Mouse (Mus musculus) heart, postnatal 4 days (tissue): Measurements from ENCODE around the gene Zfp719. TPM values are rescaled to one million over a fixed set of nuclear protein-coding genes. Genes with fewer than 3 reads are reported as not detected.

ENCODE experiments used
- DNase-seq: peaks from one replicate; pipeline ENCODE4 v3.0.0; 2021
- total RNA-seq, 2 experiments: library from RNA; stranded (reverse); gene quantifications; 2 replicates each; pipeline ENCODE4 v1.2.3; 2021

Gene Zfp719
- total RNA-seq: 1 to 10 TPM; 9.4 to 10.0 TPM

DNA sequence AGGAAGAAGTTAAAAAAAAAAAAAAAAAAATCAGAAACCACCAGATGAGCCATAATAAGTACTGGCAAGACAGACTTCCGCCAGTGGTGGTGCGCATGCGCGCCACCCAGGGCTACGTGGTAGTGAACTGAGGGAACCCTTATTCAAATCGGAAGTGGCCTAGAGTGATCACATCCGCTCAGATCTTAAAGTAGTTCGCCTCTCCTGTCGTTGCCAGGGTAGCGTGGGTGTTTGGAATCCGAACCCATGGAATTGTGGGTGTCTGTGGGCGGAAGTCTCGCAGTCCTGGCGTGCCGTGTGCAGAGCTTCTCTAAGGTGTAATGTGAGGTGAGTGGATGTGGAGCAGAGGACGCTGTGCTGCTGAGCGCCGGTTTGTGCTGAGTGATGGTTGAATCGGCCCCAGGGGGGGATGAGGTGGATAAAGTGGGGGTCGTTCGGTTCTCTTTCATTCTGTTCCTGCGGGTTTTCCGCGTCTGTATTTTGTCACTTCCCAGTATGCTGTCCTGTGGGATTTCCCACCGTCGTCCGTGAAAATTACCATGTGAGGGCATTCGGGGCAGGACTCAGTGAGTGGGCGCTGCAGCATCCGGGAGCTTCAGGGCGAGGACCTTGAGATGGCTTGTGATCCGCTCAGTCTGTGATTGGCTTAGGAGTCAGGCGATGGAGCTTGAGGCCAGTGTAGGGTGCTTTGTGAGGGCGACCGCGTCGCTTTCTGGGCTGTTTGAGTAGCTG, at the start of gene Zfp719:
TSS of gene Zfp719 (plus strand) at position 171 of the 732 bp plus-strand sequence.
- peak; percentile 91 for DNase-seq

DNA sequence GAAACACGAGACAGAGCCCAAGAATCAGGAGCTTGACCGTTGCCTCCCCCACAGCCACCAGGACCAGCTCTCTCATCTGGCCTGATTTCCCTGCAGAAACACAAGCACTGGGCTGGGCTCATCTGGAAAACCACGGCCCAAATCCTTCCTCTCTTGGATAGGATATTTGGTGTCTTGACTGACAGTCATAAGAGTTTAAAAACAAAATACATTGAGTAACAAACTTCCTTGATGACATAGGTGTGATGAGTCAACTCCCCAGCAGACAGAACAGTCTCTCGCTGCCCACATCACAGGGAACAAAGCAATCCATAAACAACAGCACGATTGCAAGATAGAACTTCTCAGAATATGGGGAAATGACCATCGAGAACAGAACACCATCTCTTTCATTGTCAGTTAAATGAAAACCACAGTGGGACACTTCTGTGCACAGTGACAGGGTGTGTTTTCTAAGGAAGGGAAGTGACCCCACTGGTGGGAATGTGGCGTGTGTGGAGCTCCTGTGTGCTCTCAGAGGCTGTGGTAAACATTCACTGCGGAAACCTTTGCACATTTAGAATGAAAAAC, 49.1 kb upstream of the Zfp719 start:
- DNase-seq: no peak

DNA sequence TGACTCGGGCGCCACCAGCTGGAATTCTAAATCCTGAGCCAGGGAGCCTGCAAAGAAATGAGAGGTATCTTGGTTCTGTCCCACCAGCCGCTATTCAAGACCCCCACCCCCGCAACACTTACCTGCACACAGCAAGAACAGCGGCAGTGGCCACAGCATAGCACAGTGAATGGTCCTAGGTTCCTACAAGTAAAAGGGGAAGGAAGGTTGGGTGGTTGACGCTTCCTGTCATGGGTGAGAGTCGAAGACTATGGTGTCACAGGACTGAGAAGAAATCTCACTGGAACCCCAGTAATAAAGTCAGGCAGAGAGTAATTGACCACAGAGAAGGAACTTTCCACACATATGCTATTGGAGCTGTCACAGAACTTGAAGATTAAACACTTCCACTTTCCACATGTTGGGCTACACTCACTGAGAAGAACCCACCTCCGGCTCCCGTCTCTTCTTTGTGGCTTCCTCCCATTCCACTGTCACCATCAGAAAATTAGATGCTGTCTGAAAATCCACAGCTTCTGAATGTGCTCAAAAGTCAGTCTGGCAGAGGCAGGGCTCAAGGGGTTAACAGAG, 46.4 kb upstream of the Zfp719 start:
- no peak for DNase-seq

DNA sequence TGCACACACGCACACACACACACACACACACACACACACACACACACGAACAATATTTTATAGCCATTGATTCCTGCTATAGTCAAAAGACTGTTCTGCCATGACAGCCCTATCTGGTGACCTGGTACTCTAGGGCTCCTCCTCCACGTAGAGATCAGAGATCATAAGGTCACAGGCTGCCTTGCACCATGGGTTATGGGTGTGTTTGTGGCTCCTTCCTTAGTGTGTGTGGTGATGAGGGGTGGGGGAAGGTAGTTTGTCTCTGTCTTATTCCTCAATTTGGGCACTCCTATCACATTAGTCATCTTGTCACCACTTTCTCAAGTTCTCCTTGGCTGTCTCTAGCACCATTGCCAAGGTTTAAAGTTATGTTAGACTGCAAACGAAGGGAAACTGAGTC, 40.9 kb upstream of the Zfp719 start:
- no peak for DNase-seq

DNA sequence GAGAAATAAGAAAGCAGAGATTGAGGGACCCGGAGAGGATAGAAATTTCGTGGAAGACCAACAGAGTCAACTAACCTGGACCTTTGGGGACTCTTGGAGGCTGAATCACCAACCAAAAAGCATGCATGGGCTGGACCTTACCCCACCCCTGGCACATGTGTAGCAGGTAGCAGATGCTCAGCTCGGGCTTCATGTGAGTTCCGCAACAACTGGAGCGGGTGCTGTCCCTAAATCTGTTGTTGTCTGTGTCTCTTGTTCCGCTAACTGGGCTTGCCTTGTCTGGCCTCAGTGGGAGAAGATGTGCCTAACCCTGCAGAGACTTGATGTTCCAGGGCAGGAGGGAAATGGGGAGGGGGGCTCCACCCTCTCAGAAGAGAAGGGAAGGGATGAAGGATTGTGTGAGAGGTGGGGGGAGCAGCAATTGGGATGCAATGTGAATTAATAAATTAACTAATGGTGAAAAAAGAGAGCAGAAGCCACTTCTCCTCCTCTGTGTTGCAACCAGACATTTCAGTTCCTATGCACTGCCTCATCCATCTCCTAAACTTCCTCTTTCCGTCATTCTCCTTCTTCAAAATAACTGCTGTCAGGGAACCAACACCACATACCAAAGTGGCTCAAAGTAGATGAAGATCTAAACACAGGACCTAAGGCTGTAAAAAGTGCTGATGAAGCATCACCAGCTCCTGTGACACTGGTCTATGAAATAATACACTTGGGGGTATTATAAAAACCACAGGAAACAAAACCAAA, 35.0 kb upstream of the Zfp719 start, which contains the start of gene Cd33:
TSS of gene Cd33 (minus strand) at position 204 of the 753 bp plus-strand sequence.
- DNase-seq: no peak

DNA sequence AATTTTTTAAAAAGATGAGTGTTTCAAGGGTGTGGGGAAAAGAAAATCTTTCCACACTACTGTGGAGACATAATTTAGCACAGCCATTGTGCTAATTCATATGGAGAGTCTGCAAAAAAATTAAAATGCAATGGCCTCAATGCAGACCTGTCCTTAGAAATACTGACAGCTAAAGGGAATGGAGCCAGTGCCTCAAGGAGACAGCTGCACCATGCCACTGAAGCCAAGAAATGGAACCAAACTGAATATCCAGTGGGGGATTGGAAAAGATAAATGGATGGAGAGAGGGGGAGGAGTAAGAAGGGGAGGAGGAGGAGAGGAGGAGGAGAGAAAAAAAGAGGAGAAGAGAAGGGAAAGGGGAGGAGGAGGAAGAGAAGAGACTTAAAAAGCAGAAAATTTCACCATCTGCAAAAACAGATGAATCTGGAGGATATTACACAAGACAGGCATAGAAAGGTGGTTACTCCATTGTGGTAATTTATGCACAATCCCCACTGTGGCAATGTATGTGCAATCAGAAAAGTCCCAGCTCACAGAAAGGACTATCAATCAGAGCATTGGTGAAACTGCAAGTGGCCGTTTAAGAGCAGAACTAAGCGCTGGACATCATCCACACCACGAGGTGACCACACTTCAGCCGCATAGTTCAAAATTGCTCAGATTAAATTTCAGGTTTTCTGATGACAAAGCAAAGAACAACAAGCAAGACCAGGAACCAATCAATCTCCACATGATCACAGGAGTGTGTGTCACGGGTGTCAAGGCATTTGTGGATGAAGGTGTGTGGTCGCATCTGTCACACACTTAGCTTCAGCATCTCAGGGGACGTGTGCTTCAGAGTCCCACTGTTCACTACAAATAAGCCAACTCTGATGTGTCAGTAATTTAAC, 33.5 kb upstream of the Zfp719 start:
- DNase-seq: no peak

DNA sequence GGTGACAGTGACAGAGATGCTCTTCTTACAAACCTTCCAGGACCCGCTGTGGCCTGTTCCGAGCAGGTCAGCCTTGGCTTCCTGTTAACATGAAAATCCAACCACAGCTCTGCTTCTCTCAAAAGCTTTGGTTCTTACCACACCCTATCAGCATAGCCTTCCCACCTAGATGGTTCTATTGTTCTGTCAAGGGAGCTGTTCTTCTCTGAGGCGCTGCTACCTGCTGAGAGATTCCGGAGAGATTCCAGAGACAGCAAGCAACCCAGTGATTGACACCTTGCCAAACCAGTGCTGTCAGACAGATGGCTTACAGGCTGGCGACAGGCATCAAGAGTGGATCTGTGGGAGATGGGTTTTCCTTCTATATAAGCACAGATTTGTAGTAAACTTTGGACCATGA, 31.7 kb upstream of the Zfp719 start:
- DNase-seq: no peak

DNA sequence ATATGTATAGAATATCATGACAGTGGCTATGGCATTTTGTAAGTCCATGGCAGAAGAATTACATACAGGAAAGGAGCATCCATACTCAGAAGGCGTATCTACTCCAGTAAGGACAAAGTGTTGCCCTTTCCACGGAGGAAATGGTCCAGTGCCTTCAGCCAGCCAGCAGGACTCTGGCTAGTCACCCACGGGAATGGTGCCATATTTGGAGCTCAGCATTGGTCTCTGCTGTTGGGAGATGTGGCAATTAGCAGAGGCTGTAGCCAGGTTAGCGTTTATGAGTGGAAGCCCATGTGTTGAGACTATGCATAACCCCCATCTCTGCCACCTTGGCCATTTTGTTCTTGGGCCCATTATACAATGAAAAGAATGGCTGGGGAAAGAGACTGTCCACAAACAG, 31.2 kb upstream of the Zfp719 start:
- DNase-seq: no peak

DNA sequence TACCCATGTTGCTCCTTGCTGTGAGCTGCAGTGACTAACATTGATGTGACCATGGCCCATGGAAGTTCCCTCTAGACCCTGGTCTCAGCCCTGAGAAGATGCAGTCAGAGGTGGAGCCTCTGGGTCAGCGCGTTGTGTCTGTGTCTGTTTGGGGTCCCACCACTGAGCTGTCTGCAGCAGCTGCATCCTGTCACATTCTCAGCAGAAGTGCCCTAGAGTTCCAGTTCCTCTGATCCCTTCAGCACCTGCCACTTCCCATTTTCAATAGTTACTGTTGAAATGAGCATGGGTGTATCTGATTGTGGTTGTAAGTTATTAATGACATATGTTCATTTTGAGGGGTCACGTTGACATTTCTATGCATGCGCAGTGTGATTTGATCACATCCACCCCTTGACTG, 26.3 kb upstream of the Zfp719 start:
- DNase-seq: peak; percentile 16

DNA sequence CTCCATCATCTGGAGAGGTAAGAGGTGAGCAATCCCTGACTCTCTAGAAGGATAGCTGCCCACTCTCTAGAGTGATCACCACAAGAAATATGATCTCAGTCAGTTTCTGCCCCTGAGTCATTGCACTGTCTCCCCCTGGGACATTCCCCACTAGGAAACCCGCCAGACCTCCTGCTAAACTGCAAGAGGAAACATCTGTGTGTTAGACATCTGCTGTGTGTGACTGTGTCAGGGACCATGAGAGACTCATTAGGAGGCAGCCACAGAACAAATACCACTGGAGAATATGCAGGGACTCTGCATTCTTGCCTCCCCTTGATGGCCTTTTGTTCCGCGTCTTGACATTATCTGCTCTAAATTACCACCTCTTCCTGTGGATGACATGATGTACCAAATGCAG, 24.9 kb upstream of the Zfp719 start:
- DNase-seq: peak; percentile 81

DNA sequence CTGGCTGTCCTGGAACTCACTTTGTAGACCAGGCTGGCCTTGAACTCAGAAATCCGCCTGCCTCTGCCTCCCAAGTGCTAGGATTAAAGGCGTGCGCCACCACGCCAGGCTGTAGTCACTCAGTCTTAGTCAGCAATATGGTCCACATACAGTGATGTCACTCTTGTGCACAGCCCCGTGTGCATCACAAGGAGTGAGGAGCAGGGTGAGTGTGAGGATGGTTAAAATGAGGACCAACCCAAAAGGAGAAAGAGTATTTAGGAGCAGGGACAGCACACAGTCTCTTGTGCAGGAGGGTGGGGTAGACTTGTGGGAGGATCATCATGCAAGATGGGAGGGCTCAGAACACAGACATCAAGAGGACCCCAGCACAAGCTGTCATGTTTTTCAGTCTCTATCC, 24.1 kb upstream of the Zfp719 start:
- no peak for DNase-seq

DNA sequence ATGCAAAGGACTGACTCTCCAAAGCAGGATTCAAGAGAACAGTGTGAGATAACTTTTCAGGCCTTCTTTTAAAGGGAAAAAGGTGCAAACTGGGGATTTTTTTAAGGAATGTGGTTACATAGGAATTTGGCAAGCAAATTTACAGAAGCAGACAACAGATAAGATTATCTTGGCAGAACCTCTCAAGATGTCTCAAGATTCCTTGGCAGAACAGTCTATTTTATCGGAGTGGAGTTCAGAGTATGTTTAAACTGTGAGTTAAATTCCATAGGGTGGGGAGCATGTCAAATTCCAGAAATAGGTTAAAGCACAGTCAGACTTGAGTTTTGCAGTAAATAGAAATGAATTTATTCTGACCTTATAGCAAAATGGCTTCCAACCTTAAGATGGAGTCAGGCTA, 22.5 kb upstream of the Zfp719 start:
- DNase-seq: no peak

DNA sequence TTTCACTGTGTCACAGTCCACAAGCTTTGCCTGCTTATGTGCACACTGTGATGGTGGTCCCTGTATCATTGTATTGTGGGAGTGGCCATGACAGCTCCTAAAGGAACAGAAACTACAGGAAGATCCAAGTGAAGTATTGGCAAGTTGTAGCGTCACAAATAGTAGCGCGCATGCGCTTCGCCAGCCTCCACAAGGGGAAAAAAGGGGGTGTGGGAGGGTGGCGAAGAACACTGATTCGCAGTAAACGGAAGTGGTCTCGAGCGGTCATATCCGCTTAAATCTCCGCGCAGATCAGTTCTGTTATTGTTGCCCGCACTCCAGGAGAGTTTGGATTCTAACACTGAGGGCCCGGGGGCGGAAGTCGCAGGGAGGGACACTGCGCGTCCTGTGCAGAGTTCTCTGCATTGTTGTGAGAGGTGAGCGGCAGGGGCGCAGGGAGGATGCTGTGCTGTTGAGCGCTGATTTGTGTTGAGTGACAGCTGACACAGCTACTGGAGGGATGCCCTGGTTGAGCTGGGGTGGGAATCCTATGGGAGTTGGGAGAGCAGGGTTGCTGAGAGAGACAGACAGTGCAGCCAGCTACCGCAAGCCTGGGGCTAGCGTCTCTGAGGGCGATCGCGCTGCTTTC, 17.3 kb upstream of the Zfp719 start, which contains the start of gene Zfp658:
TSS of gene Zfp658 (plus strand) at position 251 of the 628 bp plus-strand sequence.
- peak; percentile 87 for DNase-seq

DNA sequence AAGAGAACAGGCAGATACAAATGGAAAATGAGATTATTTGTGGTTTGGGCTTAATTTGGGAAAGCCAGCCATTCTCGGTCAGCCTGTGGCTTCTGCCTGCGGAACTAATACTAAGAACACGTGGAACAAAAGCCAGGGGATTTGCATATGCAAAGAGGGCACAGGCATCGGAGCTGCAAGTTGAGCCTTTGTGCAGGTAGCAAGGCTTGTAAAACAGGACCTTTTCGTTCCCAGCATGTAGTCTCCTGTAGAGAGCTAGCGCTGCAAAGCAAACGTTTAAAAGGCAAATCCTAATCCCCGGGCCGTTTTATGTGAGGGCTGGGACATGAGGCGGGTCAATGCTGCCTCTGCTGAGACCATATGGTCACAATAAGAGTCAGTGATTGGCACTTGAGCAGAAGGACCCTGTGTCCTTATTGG, 16.7 kb upstream of the Zfp719 start:
- peak; percentile 12 for DNase-seq

DNA sequence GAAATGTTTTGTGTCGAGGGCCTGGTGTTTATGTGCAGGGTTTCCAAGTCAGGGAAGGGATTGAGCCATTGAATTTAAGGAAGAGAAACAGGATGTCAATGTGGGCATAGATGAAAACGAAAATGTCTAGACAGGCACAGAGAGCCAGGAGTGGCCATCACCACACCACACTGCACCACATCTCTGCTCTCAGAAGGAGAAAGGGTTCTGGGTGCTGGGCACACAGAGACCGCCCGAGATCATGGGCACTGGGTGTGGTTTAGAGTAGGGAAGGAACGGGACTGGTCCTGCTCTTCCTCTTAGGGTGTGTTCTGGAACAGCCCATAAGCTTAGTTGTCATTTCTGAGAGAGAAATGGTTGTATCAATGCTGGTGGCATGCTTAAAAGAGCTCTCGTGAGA, 16.1 kb upstream of the Zfp719 start:
- no peak for DNase-seq

DNA sequence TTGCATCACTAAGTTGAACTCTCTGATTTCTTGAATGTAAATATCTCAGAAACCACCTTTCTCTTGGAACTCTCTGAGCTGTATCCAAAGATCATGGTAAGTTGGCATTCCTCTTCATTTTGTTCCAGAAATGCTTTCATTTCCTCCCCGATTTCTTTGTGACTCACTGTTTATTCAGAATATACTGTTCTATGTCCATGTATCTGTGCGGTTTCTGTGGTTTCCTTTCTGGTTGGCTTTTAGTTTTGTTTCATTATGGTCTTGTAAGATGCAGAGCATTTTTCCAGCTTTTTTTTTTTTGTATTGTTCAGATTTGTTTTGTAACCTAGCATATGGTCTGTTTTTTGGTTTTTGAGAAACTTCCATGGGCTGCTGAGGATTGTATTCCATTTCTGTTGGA, 8.2 kb upstream of the Zfp719 start:
- no peak for DNase-seq

DNA sequence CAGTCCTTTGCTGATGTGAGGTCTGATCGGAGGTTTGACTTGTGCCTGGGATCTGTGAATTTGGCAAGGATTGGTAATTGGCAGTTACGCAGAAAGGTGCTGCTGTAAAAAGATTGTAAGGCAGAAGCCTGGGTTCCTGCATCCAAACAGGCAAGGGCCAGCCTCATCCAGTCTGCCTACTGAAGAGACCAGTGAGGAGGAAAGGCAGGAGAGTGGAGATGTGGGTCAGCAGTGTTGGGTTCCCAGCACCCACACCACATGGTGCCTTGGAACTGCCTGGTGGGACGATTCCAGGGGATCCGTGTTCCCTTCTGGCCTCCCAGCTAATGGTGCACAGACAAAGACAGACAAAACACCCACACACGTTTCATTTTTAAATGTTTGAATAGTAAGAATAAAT, 1.1 kb downstream of the Zfp719 start:
- DNase-seq: no peak

DNA sequence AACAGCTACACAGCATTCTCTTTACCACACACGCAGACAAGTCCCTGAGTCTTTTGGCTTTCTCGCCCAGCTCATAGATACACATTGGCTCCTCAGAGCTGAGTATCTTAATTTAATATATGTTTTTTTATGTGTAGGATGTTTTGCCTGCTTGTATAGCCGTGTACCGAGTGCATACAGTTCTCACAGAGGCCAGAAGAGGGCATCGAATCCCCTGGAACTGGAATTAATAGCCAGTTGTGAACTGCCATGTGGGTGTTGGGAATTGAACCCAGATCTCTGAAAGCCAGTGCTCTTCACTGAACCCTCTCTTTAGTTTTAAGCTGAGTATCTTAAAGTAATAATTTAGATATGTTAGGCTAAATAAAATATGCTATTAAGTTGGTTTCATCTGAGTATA, 5.4 kb downstream of the Zfp719 start:
- no peak for DNase-seq

DNA sequence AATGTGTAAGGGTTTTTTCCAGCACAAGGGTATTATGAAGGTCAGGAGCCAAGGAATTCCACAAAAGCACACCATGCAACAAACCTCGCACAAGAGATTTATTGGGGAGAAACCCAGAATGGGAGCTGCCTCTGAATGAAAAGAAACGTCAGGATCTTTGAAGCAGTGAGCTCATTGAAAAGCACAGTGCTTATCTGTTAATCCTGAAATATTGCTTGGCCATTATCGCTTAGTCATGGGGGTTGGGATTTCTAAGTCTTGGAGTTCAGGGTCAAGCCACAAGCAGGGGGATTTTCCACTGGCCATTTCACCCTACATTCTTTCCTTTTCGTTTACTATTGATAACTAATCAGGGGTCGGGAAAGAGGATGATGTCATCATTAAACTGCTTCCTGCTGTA, 22.5 kb downstream of the Zfp719 start:
- DNase-seq: no peak

DNA sequence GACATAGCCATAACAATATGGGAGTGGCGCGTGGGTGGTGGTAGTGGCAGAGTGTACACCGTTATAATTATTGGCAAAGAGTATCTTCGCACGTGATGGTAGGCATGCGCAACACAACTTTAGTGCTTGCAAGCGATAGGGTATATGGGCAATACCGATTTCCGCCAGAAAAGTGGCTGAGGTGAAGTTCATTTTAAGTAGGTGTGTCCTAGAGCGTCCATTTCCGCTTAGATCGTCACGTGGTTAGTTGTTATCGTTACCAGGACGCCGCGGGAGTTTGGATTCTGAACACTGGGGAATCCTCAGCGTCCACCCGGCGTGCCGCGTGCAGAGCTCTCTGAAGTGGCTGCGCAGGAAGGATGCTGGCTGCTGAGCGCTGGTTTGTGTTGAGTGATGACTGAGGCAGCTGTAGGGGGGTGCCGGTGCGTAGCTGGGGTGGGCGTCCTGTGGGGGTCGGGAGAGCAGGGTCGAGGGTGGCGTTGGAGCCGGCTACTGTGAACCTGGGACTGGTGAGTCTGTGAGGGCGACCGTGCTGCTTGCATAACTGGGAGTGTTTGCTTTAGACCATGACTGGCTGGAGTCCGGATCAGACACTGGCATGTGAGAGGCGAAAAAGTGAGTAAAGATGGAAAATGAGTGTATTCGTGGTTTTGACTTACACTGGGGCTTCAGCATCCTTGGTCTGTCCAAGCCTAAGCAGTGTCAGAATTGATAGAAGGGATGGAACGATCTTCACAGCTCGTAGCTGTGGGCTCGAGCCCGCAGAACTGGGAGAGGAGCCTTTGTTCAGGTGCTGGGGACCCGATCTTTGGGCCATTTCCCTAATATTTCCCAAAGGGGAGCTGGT, 27.7 kb downstream of the Zfp719 start, which contains the start of gene Zfp819:
TSS of gene Zfp819 (plus strand) at position 274 of the 847 bp plus-strand sequence.
- DNase-seq: peak; percentile 62
